Mouse (Mus musculus): Measurements from ENCODE around the gene Rps12-ps3. TPM values are rescaled to one million over a fixed set of nuclear protein-coding genes. Genes with fewer than 3 reads are reported as not detected.

The Rps12-ps3 gene
- polyA plus RNA-seq, 1 experiment: 3,839 TPM

DNA sequence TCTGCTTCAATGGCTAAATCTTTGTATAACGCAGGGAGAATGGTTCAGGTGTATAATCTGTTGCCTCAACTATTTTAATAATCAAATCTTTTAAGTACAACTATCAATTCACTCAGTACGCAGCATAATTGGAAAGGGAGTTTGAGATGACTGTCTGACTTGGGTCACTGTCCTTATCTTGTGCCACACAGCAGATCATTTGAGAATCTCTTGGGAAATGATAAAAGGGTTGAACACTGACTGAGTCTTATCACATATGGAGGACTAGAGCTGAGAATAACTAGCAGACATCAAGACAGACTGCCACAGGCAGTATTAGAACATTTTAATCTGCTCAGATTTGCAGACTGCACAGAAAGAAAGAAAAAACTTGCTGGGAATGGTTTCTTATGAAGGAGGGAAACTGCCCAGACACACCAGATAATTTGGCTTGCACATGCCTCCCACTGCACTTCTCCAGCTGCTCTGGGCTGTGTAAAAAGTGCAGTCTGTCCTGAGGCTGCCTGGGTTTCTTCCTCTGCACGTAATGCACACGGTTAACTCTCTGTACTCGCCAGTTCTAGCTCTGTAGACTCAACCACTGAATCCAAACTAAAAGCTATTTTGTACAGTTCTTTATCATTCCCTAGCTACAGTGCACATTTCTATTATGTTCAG lies 29.8 kb upstream of the Rps12-ps3 start:
- TF ChIP-seq CTCF (IDR thresholded peaks at IDR 0.05; ENCODE audit: borderline replicate concordance, control insufficient read depth, extremely low read depth, insufficient read depth, low read length, poor library complexity) (no peak), POLR2A (IDR thresholded peaks at IDR 0.05; ENCODE audit: control insufficient read depth, extremely low read depth, insufficient read depth, low read length, poor library complexity) (no peak)
- H3K4me3 ChIP-seq (ENCODE audit: control insufficient read depth, insufficient read depth, low read length): no peak overlapping the region
- no peak overlapping the region for H3K27ac ChIP-seq (ENCODE audit: control insufficient read depth, insufficient read depth, low read length)
- no peaks in the 10 kb centered on the region for H3K36me3 ChIP-seq (ENCODE audit: control insufficient read depth, insufficient read depth, low read length)
- no peaks in the 10 kb centered on the region for H3K27me3 ChIP-seq (ENCODE audit: control insufficient read depth, insufficient read depth, low read length)
- no peaks in the 10 kb centered on the region for H3K4me1 ChIP-seq (replicated peaks; ENCODE audit: control insufficient read depth, insufficient read depth, low read length)
- whole genome bisulfite sequencing: 95% methylated on average over 5 of the region's 5 CpGs
- DNase-seq: no peak

- no peak overlapping the region for H3K27ac ChIP-seq (ENCODE audit: control insufficient read depth, insufficient read depth, low read length)
- no peak overlapping the region for H3K4me3 ChIP-seq (ENCODE audit: control insufficient read depth, insufficient read depth, low read length)
- TF ChIP-seq POLR2A (IDR thresholded peaks at IDR 0.05; ENCODE audit: control insufficient read depth, extremely low read depth, insufficient read depth, low read length, poor library complexity): no peak
- TF ChIP-seq CTCF (IDR thresholded peaks at IDR 0.05; ENCODE audit: borderline replicate concordance, control insufficient read depth, extremely low read depth, insufficient read depth, low read length, poor library complexity): no peak
- DNase-seq: no peak
- no peaks in the 10 kb centered on the region for H3K27me3 ChIP-seq (ENCODE audit: control insufficient read depth, insufficient read depth, low read length)
- H3K4me1 ChIP-seq (replicated peaks; ENCODE audit: control insufficient read depth, insufficient read depth, low read length): no peaks in the 10 kb centered on the region
- H3K36me3 ChIP-seq (ENCODE audit: control insufficient read depth, insufficient read depth, low read length): peaks cover 5% of the 10 kb centered on the region; the same call in 1 of the 2 replicates
Measured at GRCm38 (mm10) chr19:59315308-59315707, 6.8 kb upstream of the Rps12-ps3 start.

DNA sequence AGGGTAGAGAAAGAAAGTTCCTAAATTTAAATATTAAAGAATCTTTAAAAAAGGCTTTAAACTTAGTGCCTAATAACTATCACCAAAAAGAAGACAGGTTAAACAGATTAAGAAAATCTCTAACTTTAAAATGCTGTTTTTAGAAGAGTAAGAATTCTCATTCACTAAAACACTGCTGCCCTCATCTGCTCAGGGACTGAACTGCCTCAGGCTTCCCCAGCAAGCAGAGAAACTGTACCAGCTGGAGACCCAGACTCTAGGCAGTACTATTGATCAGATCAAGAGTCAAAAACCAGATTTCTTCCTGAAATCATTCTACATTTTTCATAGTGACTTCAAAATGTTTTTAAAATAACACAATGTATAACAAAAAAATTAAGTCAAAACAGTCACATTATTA lies 5.5 kb upstream of the Rps12-ps3 start:
- H3K4me3 ChIP-seq (ENCODE audit: control insufficient read depth, insufficient read depth, low read length): no peak overlapping the region
- DNase-seq: peak; percentile 41

GRCm38 (mm10) chr19:59330816-59331225 lies 8.7 kb downstream of the Rps12-ps3 start:
- Histone ChIP-seq H3K4me1 (replicated peaks; ENCODE audit: control insufficient read depth, insufficient read depth, low read length) (no peaks in the 10 kb centered on the region), H3K27ac (ENCODE audit: control insufficient read depth, insufficient read depth, low read length) (no peak overlapping the region), H3K36me3 (ENCODE audit: control insufficient read depth, insufficient read depth, low read length) (peaks cover 7% of the 10 kb centered on the region), H3K4me3 (ENCODE audit: control insufficient read depth, insufficient read depth, low read length) (no peak overlapping the region), H3K27me3 (ENCODE audit: control insufficient read depth, insufficient read depth, low read length) (no peaks in the 10 kb centered on the region)
- DNase-seq: no peak
- TF ChIP-seq CTCF (IDR thresholded peaks at IDR 0.05; ENCODE audit: borderline replicate concordance, control insufficient read depth, extremely low read depth, insufficient read depth, low read length, poor library complexity) (no peak), POLR2A (IDR thresholded peaks at IDR 0.05; ENCODE audit: control insufficient read depth, extremely low read depth, insufficient read depth, low read length, poor library complexity) (no peak)

More for the DNA sequence above, 5.5 kb upstream of the Rps12-ps3 start:
- H3K4me1 ChIP-seq (replicated peaks; ENCODE audit: control insufficient read depth, insufficient read depth, low read length): no peaks in the 10 kb centered on the region
- H3K36me3 ChIP-seq (ENCODE audit: control insufficient read depth, insufficient read depth, low read length): no peaks in the 10 kb centered on the region; the same call in 1 of the 2 replicates
- H3K27me3 ChIP-seq (ENCODE audit: control insufficient read depth, insufficient read depth, low read length): no peaks in the 10 kb centered on the region
- TF ChIP-seq CTCF (IDR thresholded peaks at IDR 0.05; ENCODE audit: borderline replicate concordance, control insufficient read depth, extremely low read depth, insufficient read depth, low read length, poor library complexity) (no peak), POLR2A (IDR thresholded peaks at IDR 0.05; ENCODE audit: control insufficient read depth, extremely low read depth, insufficient read depth, low read length, poor library complexity) (no peak)
- H3K27ac ChIP-seq (ENCODE audit: control insufficient read depth, insufficient read depth, low read length): no peak overlapping the region

GRCm38 (mm10) chr19:59336655-59337054 lies 14.6 kb downstream of the Rps12-ps3 start:
- no peaks in the 10 kb centered on the region for H3K36me3 ChIP-seq (ENCODE audit: control insufficient read depth, insufficient read depth, low read length)
- H3K27ac ChIP-seq (ENCODE audit: control insufficient read depth, insufficient read depth, low read length): no peak overlapping the region
- H3K4me1 ChIP-seq (replicated peaks; ENCODE audit: control insufficient read depth, insufficient read depth, low read length): no peaks in the 10 kb centered on the region
- no peaks in the 10 kb centered on the region for H3K27me3 ChIP-seq (ENCODE audit: control insufficient read depth, insufficient read depth, low read length)
- no peak for TF ChIP-seq CTCF (IDR thresholded peaks at IDR 0.05; ENCODE audit: borderline replicate concordance, control insufficient read depth, extremely low read depth, insufficient read depth, low read length, poor library complexity)
- TF ChIP-seq POLR2A (IDR thresholded peaks at IDR 0.05; ENCODE audit: control insufficient read depth, extremely low read depth, insufficient read depth, low read length, poor library complexity): no peak
- WGBS: 97% methylated on average over 1 of the region's 1 CpGs
- DNase-seq: no peak
- H3K4me3 ChIP-seq (ENCODE audit: control insufficient read depth, insufficient read depth, low read length): no peak overlapping the region

DNA sequence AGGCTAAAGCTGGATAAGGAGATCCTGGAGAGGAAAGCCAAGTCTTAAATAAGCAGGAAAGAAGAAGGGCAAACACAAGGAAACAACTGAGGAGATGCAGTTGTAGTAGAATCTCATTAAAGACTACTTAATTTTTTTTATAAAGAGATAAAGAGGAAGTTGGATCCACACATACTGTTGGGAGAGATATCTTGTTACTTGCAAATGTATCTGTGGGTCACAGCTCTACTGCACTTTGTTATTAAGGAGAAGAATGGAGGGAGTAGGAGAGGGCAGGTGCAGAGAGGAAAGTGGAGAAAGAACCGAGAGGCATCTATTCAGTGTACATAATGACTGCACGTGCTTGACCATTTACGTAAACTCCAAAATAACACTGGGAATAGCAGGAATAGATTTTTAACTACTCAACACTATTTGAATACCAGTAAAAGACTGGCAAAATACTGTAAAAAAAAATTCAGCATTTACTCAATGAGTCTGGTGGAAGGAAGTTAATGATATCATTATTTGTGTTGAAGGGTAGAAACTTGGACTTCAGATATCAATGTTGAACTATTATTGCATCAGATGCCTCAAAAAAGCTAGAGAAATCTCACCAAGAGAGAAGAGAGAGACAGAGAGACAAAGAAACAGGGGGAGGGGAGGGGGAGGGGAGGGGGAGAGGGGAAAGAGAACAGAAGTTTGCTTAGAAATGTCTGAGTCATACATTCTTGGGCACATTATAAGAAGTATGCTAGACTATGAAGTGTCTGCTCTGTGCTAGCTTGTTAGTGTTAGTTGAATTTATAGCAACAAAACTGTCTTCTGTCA lies 16.0 kb downstream of the Rps12-ps3 start:
- H3K27me3 ChIP-seq (ENCODE audit: control insufficient read depth, insufficient read depth, low read length): no peaks in the 10 kb centered on the region
- DNase-seq: no peak
- 88% methylated on average over 3 of the region's 3 CpGs for WGBS
- H3K4me1 ChIP-seq (replicated peaks; ENCODE audit: control insufficient read depth, insufficient read depth, low read length): no peaks in the 10 kb centered on the region
- H3K36me3 ChIP-seq (ENCODE audit: control insufficient read depth, insufficient read depth, low read length): no peaks in the 10 kb centered on the region
- H3K4me3 ChIP-seq (ENCODE audit: control insufficient read depth, insufficient read depth, low read length): no peak overlapping the region
- H3K27ac ChIP-seq (ENCODE audit: control insufficient read depth, insufficient read depth, low read length): no peak overlapping the region
- TF ChIP-seq CTCF (IDR thresholded peaks at IDR 0.05; ENCODE audit: borderline replicate concordance, control insufficient read depth, extremely low read depth, insufficient read depth, low read length, poor library complexity): no peak

Data from thymus, adult 2 months (tissue).